Mouse (Mus musculus): ENCODE measurements at regions not wholly inside any gene's neighbourhood (a gene's known extent, or its start where the extent isn't known, plus 50 kb on each side); places are given as distances from the start of the nearest gene placed in this dataset.
"Not testable (repeated sequence)": the region's sequence is repeated elsewhere in the genome, so short reads cannot be mapped to it uniquely, and the experiment has no call there.

GRCm38 (mm10) chr10:99360601-99361000 lies 97.6 kb downstream of the Dusp6 start:
- intact Hi-C loops (cut with DNase I), result loop anchor here (5.0 kb wide), 1 partner anchor 43 kb away; no protein-coding TSS in a partner anchor
- DNase-seq, result not testable (repeated sequence)

GRCm38 (mm10) chr10:99366162-99366561 lies 103.1 kb downstream of the Dusp6 start:
- no peak for DNase-seq
- intact Hi-C loops (cut with DNase I), result no loop called here

GRCm38 (mm10) chr10:99367757-99368156 lies 104.7 kb downstream of the Dusp6 start:
- DNase-seq, result no peak
- intact Hi-C loops (cut with DNase I), result no loop called here

- no peak for DNase-seq
- intact Hi-C loops (cut with DNase I), result no loop called here
These were observed 112.1 kb downstream of the Dusp6 start for GRCm38 (mm10) chr10:99375101-99375500.

GRCm38 (mm10) chr10:99376430-99376829 lies 113.4 kb downstream of the Dusp6 start:
- intact Hi-C loops (cut with DNase I), result no loop called here
- DNase-seq, result no peak

- intact Hi-C loops (cut with DNase I), result no loop called here
- DNase-seq, result no peak
These were observed 114.5 kb downstream of the Dusp6 start for GRCm38 (mm10) chr10:99377548-99377947.

- no peak for DNase-seq
- intact Hi-C loops (cut with DNase I), result no loop called here
These were observed 116.1 kb downstream of the Dusp6 start for GRCm38 (mm10) chr10:99379156-99379555.

GRCm38 (mm10) chr10:99380170-99380569 lies 117.1 kb downstream of the Dusp6 start:
- intact Hi-C loops (cut with DNase I), result no loop called here
- no peak for DNase-seq

GRCm38 (mm10) chr10:99383028-99383427 lies 120.0 kb downstream of the Dusp6 start:
- DNase-seq, result no peak

GRCm38 (mm10) chr10:99384366-99384765 lies 121.3 kb downstream of the Dusp6 start:
- no peak for DNase-seq
- intact Hi-C loops (cut with DNase I), result no loop called here

More at GRCm38 (mm10) chr10:99383028-99383427, 120.0 kb downstream of the Dusp6 start:
- intact Hi-C loops (cut with DNase I), result no loop called here

- DNase-seq, result no peak
- intact Hi-C loops (cut with DNase I), result no loop called here
These were observed 121.8 kb downstream of the Dusp6 start for GRCm38 (mm10) chr10:99384851-99385250.

GRCm38 (mm10) chr10:99385854-99386253 lies 122.8 kb downstream of the Dusp6 start:
- DNase-seq, result no peak
- intact Hi-C loops (cut with DNase I), result no loop called here

- no peak for DNase-seq
- intact Hi-C loops (cut with DNase I), result no loop called here
These were observed 125.5 kb downstream of the Dusp6 start for GRCm38 (mm10) chr10:99388526-99388925.

- DNase-seq, result no peak
- intact Hi-C loops (cut with DNase I), result no loop called here
These were observed 126.0 kb downstream of the Dusp6 start for GRCm38 (mm10) chr10:99388986-99389385.

- intact Hi-C loops (cut with DNase I), result loop anchor here (5.0 kb wide), 1 partner anchor 58 kb away; no protein-coding TSS in a partner anchor
- no peak for DNase-seq
These were observed 127.7 kb downstream of the Dusp6 start for GRCm38 (mm10) chr10:99390609-99391183.

GRCm38 (mm10) chr10:99391725-99392124 lies 128.7 kb downstream of the Dusp6 start:
- intact Hi-C loops (cut with DNase I), result loop anchor here (5.0 kb wide), 1 partner anchor 59 kb away; no protein-coding TSS in a partner anchor
- DNase-seq, result no peak

- intact Hi-C loops (cut with DNase I), result loop anchor here (5.0 kb wide), 1 partner anchor 61 kb away; no protein-coding TSS in a partner anchor
- no peak for DNase-seq
These were observed 129.9 kb downstream of the Dusp6 start for GRCm38 (mm10) chr10:99392979-99393378.

- no peak for DNase-seq
- intact Hi-C loops (cut with DNase I), result loop anchor here (5.0 kb wide), 1 partner anchor 61 kb away; no protein-coding TSS in a partner anchor
These were observed 130.5 kb downstream of the Dusp6 start for GRCm38 (mm10) chr10:99393523-99393922.

GRCm38 (mm10) chr10:99395411-99395810 lies 132.4 kb downstream of the Dusp6 start:
- intact Hi-C loops (cut with DNase I), result no loop called here
- no peak for DNase-seq

GRCm38 (mm10) chr10:99396630-99397029 lies 133.6 kb downstream of the Dusp6 start:
- intact Hi-C loops (cut with DNase I), result no loop called here
- DNase-seq, result no peak

GRCm38 (mm10) chr10:99400076-99400475 lies 137.0 kb downstream of the Dusp6 start:
- intact Hi-C loops (cut with DNase I), result no loop called here
- DNase-seq, result no peak

GRCm38 (mm10) chr10:99406764-99407163 lies 143.7 kb downstream of the Dusp6 start:
- intact Hi-C loops (cut with DNase I), result no loop called here

GRCm38 (mm10) chr10:99408786-99409185 lies 145.8 kb downstream of the Dusp6 start:
- DNase-seq, result no peak
- intact Hi-C loops (cut with DNase I), result loop anchor here (2.0 kb wide), 1 partner anchor 140 kb away; no protein-coding TSS in a partner anchor

More at GRCm38 (mm10) chr10:99406764-99407163, 143.7 kb downstream of the Dusp6 start:
- DNase-seq, result no peak

All from heart, postnatal 36 days (tissue).